ENCODE assay signal across 16 mouse cellular contexts in genomic region chr10:79947502-79947901, GRCm38 (mm10). TPM values are rescaled to one million over a fixed set of nuclear protein-coding genes. Genes with fewer than 3 reads are reported as not detected.
DNase-seq lines count a peak whose midpoint lies in the region; ATAC-seq lines count a peak whose summit lies in the region.
"Had no signal": no experiment of that assay in that cellular context is flagged by ENCODE, and none has a peak within 500 bp of the region (broad histone marks: within the 10 kb centered on the region; RNA-seq: fewer than 3 reads in every experiment).

No protein-coding gene starts in this region.

- no peak for ATAC-seq in forebrain, embryonic 12.5 days (ENCODE audit: low FRiP score)
- no peak for ATAC-seq in kidney, embryonic 15.5 days (replicated peaks; ENCODE audit: low FRiP score)
- no peak for ATAC-seq in neural tube, embryonic 12.5 days (ENCODE audit: low FRiP score, low read depth)

- H3K9me3 ChIP-seq in forebrain, embryonic 10.5 days: no peaks in the 10 kb centered on the region
- H3K9me3 ChIP-seq in forebrain, embryonic 12.5 days: no peaks in the 10 kb centered on the region
- H3K9me3 ChIP-seq in kidney, embryonic 15.5 days (replicated peaks): no peaks in the 10 kb centered on the region
- H3K9me3 ChIP-seq in neural tube, embryonic 12.5 days: no peaks in the 10 kb centered on the region

- H3K9ac ChIP-seq in forebrain, embryonic 12.5 days: no peak overlapping the region
- H3K9ac ChIP-seq in kidney, embryonic 15.5 days: no peak overlapping the region
- H3K9ac ChIP-seq in neural tube, embryonic 12.5 days: 0 out of 2 replicates have a peak overlapping the region, but pooled peaks have one; percentile 18

- 75% methylated on average over 6 of the region's 6 CpGs for WGBS in forebrain, embryonic 10.5 days
- WGBS in forebrain, embryonic 12.5 days: 79% methylated on average over 6 of the region's 6 CpGs
- WGBS in kidney, embryonic 15.5 days: 70% methylated on average over 6 of the region's 6 CpGs
- WGBS in neural tube, embryonic 12.5 days: 63% methylated on average over 6 of the region's 6 CpGs

- intact Hi-C loops in left cerebral cortex, postnatal 25 days (cut with DNase I): no loop called here

- DNase-seq in forebrain, embryonic 10.5 days (ENCODE audit: extremely low spot score, low spot score): no peak
- no peak for DNase-seq in kidney, postnatal 10 days
- DNase-seq in neural tube, embryonic 10.5 days (ENCODE audit: extremely low spot score, low spot score): no peak
- no peak for DNase-seq in left cerebral cortex, postnatal 25 days (ENCODE audit: low spot score in 2 of 2)
- no peak for DNase-seq in frontal cortex, postnatal 36 days (ENCODE audit: low spot score in 2 of 2)
- DNase-seq: adrenal gland, postnatal 14 days; cerebellum, adult 9-11 months; heart, postnatal 36 days; left cerebral cortex, postnatal 4 days; right cerebral cortex, adult 18-20 months; spleen, adult 18-20 months; thymus, postnatal 36 days had no signal

- no peak overlapping the region for H3K4me2 ChIP-seq in forebrain, embryonic 12.5 days
- no peak overlapping the region for H3K4me2 ChIP-seq in kidney, embryonic 15.5 days
- H3K4me2 ChIP-seq in neural tube, embryonic 12.5 days (replicated peaks): peak overlapping the region; percentile 14; the same call in 1 of the 2 replicates

- H3K4me3 ChIP-seq in forebrain, embryonic 10.5 days: peak overlapping the region; percentile 34
- no peak overlapping the region for H3K4me3 ChIP-seq in forebrain, embryonic 12.5 days (replicated peaks)
- no peak overlapping the region for H3K4me3 ChIP-seq in kidney, embryonic 15.5 days (replicated peaks)
- H3K4me3 ChIP-seq in neural tube, embryonic 12.5 days: no peak overlapping the region
- H3K4me3 ChIP-seq: myocyte had no signal

- peaks cover 57% of the 10 kb centered on the region for H3K4me1 ChIP-seq in forebrain, embryonic 10.5 days
- peaks cover 31% of the 10 kb centered on the region for H3K4me1 ChIP-seq in forebrain, embryonic 12.5 days
- peaks cover 53% of the 10 kb centered on the region for H3K4me1 ChIP-seq in kidney, embryonic 15.5 days
- H3K4me1 ChIP-seq in neural tube, embryonic 12.5 days: peaks cover 37% of the 10 kb centered on the region

- peaks cover 57% of the 10 kb centered on the region for H3K36me3 ChIP-seq in forebrain, embryonic 10.5 days (replicated peaks)
- peaks cover 35% of the 10 kb centered on the region for H3K36me3 ChIP-seq in forebrain, embryonic 12.5 days (replicated peaks)
- peaks cover 48% of the 10 kb centered on the region for H3K36me3 ChIP-seq in kidney, embryonic 15.5 days
- H3K36me3 ChIP-seq in neural tube, embryonic 12.5 days: peaks cover 49% of the 10 kb centered on the region

- peak overlapping the region; percentile 85 for H3K27ac ChIP-seq in forebrain, embryonic 10.5 days
- H3K27ac ChIP-seq in forebrain, embryonic 12.5 days: no peak overlapping the region
- H3K27ac ChIP-seq in kidney, embryonic 15.5 days: 0 out of 2 replicates have a peak overlapping the region, but pooled peaks have one; percentile 94
- H3K27ac ChIP-seq in neural tube, embryonic 12.5 days: no peak overlapping the region

- H3K27me3 ChIP-seq in forebrain, embryonic 10.5 days (ENCODE audit: poor library complexity, severe bottlenecking): 0 out of 2 replicates have a peak, but pooled peaks cover 4% of the 10 kb centered on the region
- H3K27me3 ChIP-seq in forebrain, embryonic 12.5 days: no peaks in the 10 kb centered on the region
- H3K27me3 ChIP-seq in kidney, embryonic 15.5 days: no peaks in the 10 kb centered on the region
- no peaks in the 10 kb centered on the region for H3K27me3 ChIP-seq in neural tube, embryonic 12.5 days (replicated peaks)

RNA-seq across cellular contexts. Expression of gene Wdr18, which starts 12.4 kb away (rescaled TPM):
- polyA plus RNA-seq in forebrain, embryonic 10.5 days (2016; fragmentation: Nextera tagmentation; extraction: Ambion mirVana): 165 and 167 TPM in 2 replicates
- polyA plus RNA-seq in forebrain, embryonic 12.5 days (2016; fragmentation: Nextera tagmentation; extraction: Ambion mirVana): 94.4 and 96.0 TPM in 2 replicates
- polyA plus RNA-seq in kidney, embryonic 15.5 days (2015; fragmentation: Nextera tagmentation; extraction: Ambion mirVana): 115 TPM in 2 replicates
- polyA plus RNA-seq in neural tube, embryonic 12.5 days (2016; fragmentation: Nextera tagmentation; extraction: Ambion mirVana): 84.5 and 98.3 TPM in 2 replicates
- 10 to 100 TPM; 41.1 to 49.9 TPM for total RNA-seq in left cerebral cortex, postnatal 25 days (2021)

RNA-seq across cellular contexts. Expression of gene Arid3a, which starts 20.7 kb away (rescaled TPM):
- 12.5 and 13.0 TPM in 2 replicates for polyA plus RNA-seq in forebrain, embryonic 10.5 days (2016; fragmentation: Nextera tagmentation; extraction: Ambion mirVana)
- 4.5 and 4.7 TPM in 2 replicates for polyA plus RNA-seq in forebrain, embryonic 12.5 days (2016; fragmentation: Nextera tagmentation; extraction: Ambion mirVana)
- 7.3 and 7.4 TPM in 2 replicates for polyA plus RNA-seq in kidney, embryonic 15.5 days (2015; fragmentation: Nextera tagmentation; extraction: Ambion mirVana)
- 4.9 and 7.7 TPM in 2 replicates for polyA plus RNA-seq in neural tube, embryonic 12.5 days (2016; fragmentation: Nextera tagmentation; extraction: Ambion mirVana)
- total RNA-seq in left cerebral cortex, postnatal 25 days (2021): 1 to 10 TPM; 5.4 to 8.6 TPM

RNA-seq across cellular contexts. Expression of gene Grin3b, which starts 23.0 kb away (rescaled TPM):
- 0.20 and 0.31 TPM in 2 replicates for polyA plus RNA-seq in forebrain, embryonic 10.5 days (2016; fragmentation: Nextera tagmentation; extraction: Ambion mirVana)
- polyA plus RNA-seq in forebrain, embryonic 12.5 days (2016; fragmentation: Nextera tagmentation; extraction: Ambion mirVana): 0.46 TPM in 2 replicates
- 0.31 and 0.39 TPM in 2 replicates for polyA plus RNA-seq in kidney, embryonic 15.5 days (2015; fragmentation: Nextera tagmentation; extraction: Ambion mirVana)
- 0.24 and 0.40 TPM in 2 replicates for polyA plus RNA-seq in neural tube, embryonic 12.5 days (2016; fragmentation: Nextera tagmentation; extraction: Ambion mirVana)
- under 1 TPM; 0.14 to 0.23 TPM for total RNA-seq in left cerebral cortex, postnatal 25 days (2021)
- total RNA-seq: adrenal gland, postnatal 14 days had no signal

RNA-seq across cellular contexts. Expression of gene R3hdm4, which starts 26.5 kb away (rescaled TPM):
- 112 and 116 TPM in 2 replicates for polyA plus RNA-seq in forebrain, embryonic 10.5 days (2016; fragmentation: Nextera tagmentation; extraction: Ambion mirVana)
- polyA plus RNA-seq in forebrain, embryonic 12.5 days (2016; fragmentation: Nextera tagmentation; extraction: Ambion mirVana): 162 and 173 TPM in 2 replicates
- polyA plus RNA-seq in kidney, embryonic 15.5 days (2015; fragmentation: Nextera tagmentation; extraction: Ambion mirVana): 142 and 155 TPM in 2 replicates
- 185 and 186 TPM in 2 replicates for polyA plus RNA-seq in neural tube, embryonic 12.5 days (2016; fragmentation: Nextera tagmentation; extraction: Ambion mirVana)
- 100 to 1,000 TPM; 366 to 394 TPM for total RNA-seq in left cerebral cortex, postnatal 25 days (2021)

RNA-seq across cellular contexts. Expression of gene Kiss1r, which starts 30.7 kb away (rescaled TPM):
- polyA plus RNA-seq in forebrain, embryonic 10.5 days (2016; fragmentation: Nextera tagmentation; extraction: Ambion mirVana): 0.28 and 0.48 TPM in 2 replicates
- 0.96 and 1.1 TPM in 2 replicates for polyA plus RNA-seq in forebrain, embryonic 12.5 days (2016; fragmentation: Nextera tagmentation; extraction: Ambion mirVana)
- polyA plus RNA-seq in kidney, embryonic 15.5 days (2015; fragmentation: Nextera tagmentation; extraction: Ambion mirVana): 0.71 and 1.2 TPM in 2 replicates
- polyA plus RNA-seq in neural tube, embryonic 12.5 days (2016; fragmentation: Nextera tagmentation; extraction: Ambion mirVana): 1.1 and 1.3 TPM in 2 replicates
- 1 to 10 TPM; 7.1 to 7.8 TPM for total RNA-seq in left cerebral cortex, postnatal 25 days (2021)

Comparison
In these comparisons a context has a peak if more than half of its experiments do, and no peak if none do; other contexts are left out.
1. H3K27ac ChIP-seq: peak in forebrain, embryonic 10.5 days (single experiment) and kidney, embryonic 15.5 days (single experiment); none in forebrain, embryonic 12.5 days (single experiment) and neural tube, embryonic 12.5 days (single experiment).